Mouse (Mus musculus): ENCODE results near the gene Rab43. TPM values are rescaled to one million over a fixed set of nuclear protein-coding genes. Genes with fewer than 3 reads are reported as not detected.

Gene Rab43
- 10 to 100 TPM; 18.9 to 23.5 (median 20.0) TPM for total RNA-seq (2022)

DNA sequence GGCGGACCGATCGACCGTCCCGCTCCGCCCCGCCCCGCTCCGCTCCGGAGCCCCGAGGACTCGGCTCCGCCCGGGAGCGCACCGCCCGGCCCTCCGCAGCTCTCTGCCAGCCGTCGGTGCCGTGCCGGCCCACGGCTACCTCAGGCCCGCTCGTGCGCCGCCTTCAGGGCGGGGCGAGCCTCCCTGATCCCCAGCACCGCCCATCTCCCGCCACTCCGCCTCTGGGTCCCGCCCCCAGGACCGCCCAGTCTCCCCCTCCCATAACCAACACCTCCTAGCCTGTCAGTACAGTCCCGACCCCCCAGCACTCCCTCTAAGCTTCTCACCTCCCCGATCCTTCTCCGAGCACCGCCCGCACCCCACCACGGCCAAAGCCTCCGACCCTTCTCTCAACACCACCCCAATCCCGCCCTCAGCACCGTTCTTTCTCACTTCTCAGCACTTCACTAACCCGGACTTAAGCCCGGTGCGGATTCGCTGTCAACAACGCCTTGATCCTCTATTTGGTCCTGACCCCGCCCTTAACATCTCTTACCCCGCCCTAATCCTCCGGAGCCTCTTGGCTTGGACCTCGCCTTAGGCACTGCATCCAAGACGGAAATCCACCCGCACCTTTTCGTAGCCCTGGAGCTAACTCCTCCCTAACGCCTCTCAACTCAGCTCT lies at the start of gene Rab43:
Rab43 (minus strand) TSS at position 490 of the 664 bp plus-strand sequence.
- peak; percentile 82 for DNase-seq (ENCODE audit: low spot score in 2 of 2)

GRCm38 (mm10) chr6:87857071-87857470 lies 45.1 kb upstream of the Rab43 start:
- no peak for DNase-seq (ENCODE audit: low spot score in 2 of 2)

DNA sequence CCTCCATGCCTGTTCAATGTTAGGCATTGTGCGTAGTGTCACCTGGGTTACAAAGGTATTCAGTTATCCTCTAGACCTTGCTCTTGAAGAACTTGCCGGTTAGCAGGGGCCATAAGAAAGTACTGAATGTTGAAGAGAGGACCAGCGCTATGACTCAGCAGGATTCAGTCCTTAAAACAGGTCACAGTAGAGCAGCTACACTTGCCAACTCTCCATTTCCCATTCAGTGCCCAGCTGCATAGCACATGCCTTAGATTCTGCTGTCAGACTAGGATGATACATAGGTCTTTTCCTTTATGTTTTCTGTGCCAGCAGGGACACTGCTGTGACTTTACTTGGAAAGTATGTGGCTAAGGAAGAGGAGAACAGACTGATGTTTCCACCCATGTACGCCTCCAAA lies 41.5 kb upstream of the Rab43 start:
- DNase-seq (ENCODE audit: low spot score in 2 of 2), result no peak

GRCm38 (mm10) chr6:87851871-87852270 lies 39.9 kb upstream of the Rab43 start:
- no peak for DNase-seq (ENCODE audit: low spot score in 2 of 2)

- peak; percentile 95 to 96 for DNase-seq (ENCODE audit: low spot score in 2 of 2)
Measured at GRCm38 (mm10) chr6:87850900-87851614, 39.1 kb upstream of the Rab43 start, which contains the start of gene Cnbp. TSS of gene Cnbp (minus strand) at chr6:87851106.

DNA sequence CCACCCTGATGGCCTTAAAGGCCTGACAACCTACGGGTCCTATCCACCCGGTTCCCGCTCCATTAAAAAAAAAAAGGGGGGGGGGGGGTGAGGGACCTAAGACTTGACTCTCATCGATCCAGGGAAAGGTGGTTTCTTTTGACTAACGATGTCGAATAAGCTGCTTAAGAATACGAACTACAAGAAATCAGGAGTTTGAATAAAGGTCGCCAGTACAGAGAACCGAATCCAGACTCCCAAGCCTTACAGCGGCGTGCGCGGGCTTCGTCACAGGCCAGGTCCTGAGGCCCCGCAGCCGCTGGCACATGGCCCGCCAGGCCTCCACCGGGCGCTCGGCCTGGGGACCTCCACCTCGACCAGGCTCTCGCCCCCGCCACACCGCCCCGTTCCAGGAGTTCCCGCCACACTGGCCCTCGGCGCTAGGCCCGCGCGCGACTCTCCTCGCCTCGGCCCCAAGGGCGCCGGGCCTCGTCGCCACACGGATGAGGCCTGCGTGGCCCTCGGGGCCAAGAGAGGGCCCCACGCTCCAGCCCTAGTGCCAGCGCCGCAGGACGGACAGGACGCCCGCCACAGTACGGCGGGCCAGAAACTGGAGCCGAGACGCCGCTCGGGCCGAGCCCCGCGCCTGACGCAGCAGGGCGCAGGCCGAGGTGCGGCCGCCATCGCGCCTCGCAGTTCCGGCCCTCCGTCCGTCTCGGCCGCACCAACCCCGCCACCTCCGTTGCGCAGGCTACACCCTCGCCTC lies 38.4 kb upstream of the Rab43 start:
- peak in 1 of 2 experiments; percentile 31 for DNase-seq (ENCODE audit: low spot score in 2 of 2)

DNA sequence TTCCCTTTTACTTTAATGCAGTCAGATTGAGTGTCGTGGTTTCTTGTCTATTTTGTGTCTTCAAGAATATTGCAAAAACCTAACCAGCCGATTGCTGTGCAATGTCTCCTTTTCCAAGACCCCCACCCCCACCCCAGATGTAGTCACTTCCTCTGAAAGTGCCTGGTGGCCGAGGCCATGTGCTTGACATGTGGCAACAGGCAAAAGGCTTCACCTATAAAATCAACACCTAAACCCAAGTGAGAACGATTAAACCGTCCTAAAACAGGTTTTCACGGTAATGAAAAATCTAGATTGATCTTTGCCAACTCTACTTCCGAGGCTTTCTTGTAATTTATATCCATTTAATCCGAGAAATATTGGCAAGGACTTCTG lies 37.8 kb upstream of the Rab43 start:
- no peak for DNase-seq (ENCODE audit: low spot score in 2 of 2)

DNA sequence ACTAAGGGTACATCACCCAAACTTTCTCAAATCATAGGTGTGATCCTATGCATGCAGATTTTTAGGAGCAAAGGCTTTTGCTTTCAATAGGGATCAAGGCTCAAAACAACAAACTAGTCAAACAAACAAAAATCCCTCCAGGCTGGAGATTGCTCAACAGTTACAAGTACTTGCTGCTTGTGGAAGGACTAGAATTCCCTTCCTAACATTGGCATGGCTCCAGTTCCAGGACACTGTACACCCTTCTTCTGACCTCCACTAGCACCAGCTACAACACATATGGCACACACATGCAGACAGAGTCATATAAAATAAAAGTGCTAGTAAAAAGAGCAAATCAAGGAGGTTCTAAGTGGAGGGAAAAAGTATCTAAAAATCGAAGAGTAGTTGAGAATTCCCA lies 34.8 kb upstream of the Rab43 start:
- DNase-seq (ENCODE audit: low spot score in 2 of 2), result no peak

DNA sequence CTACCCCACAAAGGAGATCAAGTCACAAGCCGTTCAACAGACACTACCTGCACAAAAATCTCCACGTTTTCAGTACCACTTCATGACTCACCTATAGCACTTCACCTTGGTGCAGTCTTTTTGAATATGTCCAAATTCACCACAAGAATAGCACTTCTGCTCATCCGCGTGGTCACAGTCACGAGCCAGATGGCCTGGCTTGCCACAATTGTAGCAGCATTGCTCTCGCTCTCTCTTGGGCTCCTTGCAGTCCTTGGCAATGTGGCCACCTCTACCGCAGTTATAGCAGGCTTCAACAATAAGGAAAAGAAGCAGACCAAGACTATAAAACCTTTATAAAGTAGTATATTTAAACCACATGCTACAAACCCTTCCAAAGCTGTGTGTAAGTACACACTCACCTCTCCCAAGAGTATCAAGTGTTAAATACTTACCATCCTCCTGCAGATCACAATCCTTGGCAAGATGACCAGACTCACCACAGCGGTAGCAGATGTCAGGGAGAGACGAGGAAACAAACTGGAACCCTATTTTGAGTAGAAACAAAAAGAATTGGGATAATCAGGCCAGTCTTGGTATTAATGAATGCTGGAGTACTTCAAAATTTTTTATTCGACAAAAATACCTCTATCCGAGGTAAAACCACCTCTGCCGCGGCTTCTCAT lies 33.2 kb upstream of the Rab43 start:
- DNase-seq (ENCODE audit: low spot score in 2 of 2), result no peak

DNA sequence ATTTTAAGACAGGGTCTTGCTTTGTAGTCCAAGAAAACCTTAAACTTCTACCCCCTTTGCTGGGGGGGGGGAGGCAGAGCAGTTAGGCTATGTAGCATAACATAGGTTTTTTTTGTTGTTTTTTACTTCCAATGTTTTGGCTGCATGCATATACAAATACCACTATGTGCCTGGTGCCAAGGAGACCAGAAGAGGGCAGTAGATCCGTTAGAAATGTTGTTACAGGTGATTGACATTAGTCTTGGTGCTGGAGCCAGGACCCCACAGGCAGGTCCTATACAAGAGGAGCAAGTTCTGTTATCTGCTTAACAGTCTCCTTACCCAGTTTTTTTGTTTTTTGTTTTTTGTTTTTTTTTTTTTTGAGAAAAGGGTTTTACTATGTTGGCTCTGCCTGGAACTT lies 30.3 kb upstream of the Rab43 start:
- no peak for DNase-seq (ENCODE audit: low spot score in 2 of 2)

DNA sequence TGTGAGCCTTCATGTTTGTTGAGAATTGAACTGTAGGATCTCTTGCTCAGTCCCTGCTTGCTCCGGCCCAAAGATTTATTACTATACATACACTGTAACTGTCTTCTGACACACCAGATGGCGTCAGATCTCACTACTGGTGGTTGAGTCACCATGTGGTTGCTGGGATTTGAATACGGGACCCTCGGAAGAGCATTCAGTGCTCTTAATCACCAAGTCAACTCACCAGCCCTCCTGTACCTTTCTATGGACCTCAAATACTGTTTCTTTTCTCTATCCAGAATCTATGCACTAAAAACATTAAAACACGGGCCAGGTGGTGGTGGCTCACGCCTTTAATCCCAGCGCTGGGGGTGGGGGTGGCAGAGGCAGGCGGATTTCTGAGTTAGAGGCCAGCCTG lies 29.7 kb upstream of the Rab43 start:
- no peak for DNase-seq (ENCODE audit: low spot score in 2 of 2)

- no peak for DNase-seq (ENCODE audit: low spot score in 2 of 2)
Measured at GRCm38 (mm10) chr6:87839797-87840341, 27.9 kb upstream of the Rab43 start.

DNA sequence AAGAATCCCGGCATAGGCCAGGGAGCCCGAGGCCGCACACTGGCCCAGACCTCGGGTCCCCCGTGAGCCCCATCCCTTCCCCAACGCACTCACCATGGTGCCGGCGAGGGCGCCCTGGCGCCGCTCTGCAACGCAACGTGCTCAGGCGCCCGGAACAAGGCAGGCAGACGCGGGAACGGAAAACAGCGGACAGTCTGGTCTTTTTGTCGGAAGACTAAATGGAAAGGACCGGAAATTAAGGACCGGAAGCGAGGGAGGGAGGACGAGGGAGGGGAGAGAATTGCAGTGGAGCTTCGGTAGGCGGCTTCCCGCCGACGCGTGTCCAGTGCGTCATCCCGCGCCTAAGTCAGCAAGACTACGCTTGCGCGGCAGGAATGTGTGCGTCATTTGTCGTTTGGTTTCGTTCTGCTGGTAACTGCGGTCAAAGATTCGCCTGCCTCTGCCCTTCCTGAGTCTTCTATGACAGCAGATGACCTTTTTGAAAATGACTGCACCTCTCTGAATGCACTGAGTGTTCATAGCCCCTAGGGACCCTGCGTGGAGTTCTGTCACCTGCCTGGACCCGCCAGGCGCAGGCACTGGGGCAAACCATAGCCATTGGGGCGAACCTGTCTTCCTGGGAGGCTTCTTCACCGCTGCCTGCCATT lies 26.7 kb upstream of the Rab43 start, which contains the start of gene Isy1:
Isy1 (minus strand) TSS at position 248 of the 647 bp plus-strand sequence.
- peak; percentile 96 for DNase-seq (ENCODE audit: low spot score in 2 of 2)

DNA sequence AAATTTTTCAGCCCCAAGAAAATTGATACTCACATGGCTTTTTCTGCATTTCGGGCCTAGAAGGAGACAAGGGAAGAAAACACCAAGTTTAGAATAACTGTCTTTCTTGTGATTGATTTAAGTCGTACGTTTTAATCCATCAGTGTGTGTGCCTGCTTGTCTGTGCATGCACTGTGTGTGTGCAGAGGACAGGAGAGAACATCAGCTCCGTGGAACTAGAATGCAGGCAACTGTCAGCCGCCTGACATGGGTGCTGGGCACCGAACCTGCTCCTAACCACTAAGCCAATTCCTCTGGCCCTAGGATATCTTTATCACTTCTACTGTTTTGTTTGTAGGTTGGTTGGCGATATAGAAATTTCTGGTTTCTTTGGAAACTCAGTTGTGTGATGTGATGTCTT lies 23.7 kb upstream of the Rab43 start, which contains the start of gene Gm45140:
Gm45140 (minus strand) TSS at position 101 of the 400 bp plus-strand sequence.
- DNase-seq (ENCODE audit: low spot score in 2 of 2), result no peak

DNA sequence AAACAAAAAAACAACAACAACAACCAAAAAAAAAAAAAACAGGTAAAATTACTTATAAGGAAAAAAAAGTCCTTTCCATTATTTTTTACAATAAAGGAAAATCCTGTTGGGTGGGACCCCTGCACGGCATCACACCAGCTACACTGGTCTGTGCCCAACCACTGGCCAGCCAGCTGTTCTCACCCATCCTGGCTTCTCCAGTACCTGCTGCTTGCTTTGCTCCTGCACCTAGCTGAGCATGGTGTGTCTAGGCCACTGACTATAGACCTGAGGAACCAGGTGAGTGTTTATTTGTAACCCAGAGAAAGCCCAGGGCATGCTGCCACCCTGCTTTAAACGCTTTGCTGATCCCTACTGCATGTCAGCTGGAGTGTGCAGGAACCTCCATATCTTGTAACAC lies 8.4 kb upstream of the Rab43 start:
- no peak for DNase-seq (ENCODE audit: low spot score in 2 of 2)

- DNase-seq (ENCODE audit: low spot score in 2 of 2), result no peak
Measured at GRCm38 (mm10) chr6:87814486-87814885, 2.5 kb upstream of the Rab43 start.

DNA sequence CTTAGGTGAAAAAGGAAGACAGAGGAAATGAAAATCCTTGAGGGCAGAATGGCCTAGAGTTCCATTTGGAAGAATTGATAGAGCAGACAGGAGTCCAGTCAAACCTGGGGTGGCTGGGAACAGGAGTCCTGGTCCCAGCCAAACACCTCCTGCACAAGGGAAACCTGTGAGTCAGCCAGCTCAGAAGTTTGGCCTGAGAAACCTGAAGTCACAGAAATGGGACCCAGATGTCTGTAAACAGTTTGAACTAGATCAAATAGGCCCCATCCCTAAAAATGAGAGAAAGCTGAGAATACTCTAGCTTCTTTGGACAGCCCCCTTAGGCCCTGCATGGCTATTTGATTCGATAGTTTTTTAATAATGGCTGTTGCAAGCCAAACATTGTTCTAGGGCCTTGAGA lies 692 bp upstream of the Rab43 start:
- DNase-seq (ENCODE audit: low spot score in 2 of 2), result no peak

DNA sequence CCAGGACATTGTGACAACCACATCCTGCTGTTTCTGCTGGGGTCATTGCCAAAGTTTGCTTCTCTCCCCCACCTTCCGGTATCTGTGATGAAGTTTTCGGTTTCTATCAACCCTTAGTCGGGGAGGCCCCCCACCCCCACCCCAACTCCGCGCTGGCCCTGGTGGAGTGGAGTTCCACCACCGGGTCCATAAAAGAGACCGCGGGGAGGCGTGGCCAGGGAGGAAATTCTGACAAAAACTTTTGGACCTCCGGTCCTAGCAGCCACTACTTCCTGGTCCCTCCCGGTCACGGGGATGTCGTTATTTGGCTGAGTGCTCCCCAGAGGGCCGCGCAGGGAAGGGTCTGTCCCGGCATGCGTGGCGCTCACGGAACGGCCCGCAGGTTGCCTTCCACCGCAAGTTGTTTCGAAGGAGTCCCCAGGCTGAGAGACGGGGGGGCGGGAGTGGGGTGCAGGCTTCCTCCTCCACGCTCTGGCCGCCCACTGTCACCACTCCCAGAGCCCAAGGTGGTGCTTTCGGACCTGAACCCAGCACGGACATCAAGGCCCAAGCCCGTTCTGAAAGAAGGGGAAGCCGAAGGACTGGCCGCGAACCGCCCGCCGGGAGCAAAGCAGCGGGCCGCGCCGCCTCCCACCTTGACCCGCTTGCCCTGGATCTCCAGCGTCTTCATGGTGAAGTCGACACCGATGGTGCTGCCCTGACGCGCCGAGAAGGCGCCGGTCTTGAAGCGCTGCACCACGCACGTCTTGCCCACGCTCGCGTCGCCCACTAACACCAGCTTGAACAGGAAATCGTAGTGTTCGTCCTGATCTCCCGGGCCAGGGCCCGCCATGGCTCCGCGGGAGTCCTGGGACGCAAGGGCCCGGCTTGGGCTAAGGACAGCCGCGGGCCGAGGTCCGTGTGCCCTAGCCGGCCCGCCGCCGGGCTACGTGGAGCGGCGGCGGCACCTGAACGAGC lies 973 bp downstream of the Rab43 start:
- peak; percentile 34 to 37 for DNase-seq (ENCODE audit: low spot score in 2 of 2)

- no peak for DNase-seq (ENCODE audit: low spot score in 2 of 2)
Measured at GRCm38 (mm10) chr6:87810311-87810710, 1.7 kb downstream of the Rab43 start.
